Mouse (Mus musculus): ENCODE data around the gene Wwox. TPM values are rescaled to one million over a fixed set of nuclear protein-coding genes. Genes with fewer than 3 reads are reported as not detected.

The Wwox gene
- polyA plus RNA-seq, 1 experiment from 2014 or later = 14.0 TPM

GRCm38 (mm10) chr8:114507404-114507803 lies 67.9 kb downstream of the Wwox start:
- Histone ChIP-seq H3K9ac (ENCODE audit: low read length) (no peak overlapping the region), H3K4me2 (ENCODE audit: low read length) (no peak overlapping the region), H3K4me3 (ENCODE audit: low read depth, low read length) (no peak overlapping the region), H3K36me3 (ENCODE audit: control insufficient read depth, insufficient read depth, low read length) (no peaks in the 10 kb centered on the region), H3K4me1 (replicated peaks; ENCODE audit: control insufficient read depth, insufficient read depth, low read length) (peaks cover 24% of the 10 kb centered on the region), H3K9me3 (ENCODE audit: control insufficient read depth, low read length) (no peaks in the 10 kb centered on the region), H3K27ac (ENCODE audit: low read depth) (no peak overlapping the region), H3K27me3 (replicated peaks; ENCODE audit: control insufficient read depth, insufficient read depth, low read length) (no peaks in the 10 kb centered on the region)
- 83% methylated on average over 7 of the region's 7 CpGs for WGBS
- ATAC-seq (replicated peaks; ENCODE audit: low FRiP score, low TSS enrichment, low read depth) (no peak), DNase-seq (ENCODE audit: low spot score) (no peak)

DNA sequence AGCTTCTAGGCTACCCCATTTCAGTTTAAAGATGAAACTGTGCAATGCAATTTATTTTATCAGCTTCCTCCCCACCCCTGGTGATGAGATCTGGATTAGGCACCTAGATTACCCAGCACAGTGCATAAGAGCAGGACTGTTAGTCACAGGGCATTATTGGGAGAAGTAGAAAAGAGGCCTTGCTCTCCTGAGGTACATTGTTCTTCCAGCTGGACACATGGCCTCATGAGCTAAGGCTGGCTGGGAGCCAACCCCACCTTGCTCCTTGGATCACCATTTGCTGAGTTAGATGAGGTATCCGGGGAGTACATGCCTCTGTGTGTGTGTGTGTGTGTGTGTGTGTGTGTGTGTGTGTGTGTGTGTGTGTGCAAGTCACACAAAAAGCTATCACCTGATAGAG lies 70.8 kb downstream of the Wwox start:
- Histone ChIP-seq H3K27me3 (replicated peaks; ENCODE audit: control insufficient read depth, insufficient read depth, low read length) (no peaks in the 10 kb centered on the region), H3K4me2 (ENCODE audit: low read length) (no peak overlapping the region), H3K27ac (ENCODE audit: low read depth) (no peak overlapping the region), H3K4me3 (ENCODE audit: low read depth, low read length) (no peak overlapping the region), H3K36me3 (ENCODE audit: control insufficient read depth, insufficient read depth, low read length) (no peaks in the 10 kb centered on the region), H3K4me1 (replicated peaks; ENCODE audit: control insufficient read depth, insufficient read depth, low read length) (peaks cover 14% of the 10 kb centered on the region), H3K9me3 (ENCODE audit: control insufficient read depth, low read length) (no peaks in the 10 kb centered on the region), H3K9ac (ENCODE audit: low read length) (no peak overlapping the region)
- WGBS = 53% methylated on average over 1 of the region's 1 CpGs
- DNase-seq (ENCODE audit: low spot score) = no peak
- no peak for ATAC-seq (replicated peaks; ENCODE audit: low FRiP score, low TSS enrichment, low read depth)

GRCm38 (mm10) chr8:114512075-114512935 lies 72.8 kb downstream of the Wwox start:
- H3K27ac ChIP-seq (ENCODE audit: low read depth) = no peak overlapping the region
- WGBS = 58% methylated on average over 26 of the region's 26 CpGs
- no peak overlapping the region for H3K9ac ChIP-seq (ENCODE audit: low read length)
- H3K4me2 ChIP-seq (ENCODE audit: low read length) = no peak overlapping the region
- no peak for DNase-seq (ENCODE audit: low spot score)
- H3K4me3 ChIP-seq (ENCODE audit: low read depth, low read length) = no peak overlapping the region
- H3K4me1 ChIP-seq (replicated peaks; ENCODE audit: control insufficient read depth, insufficient read depth, low read length) = 0 out of 2 replicates have a peak, but pooled peaks cover 5% of the 10 kb centered on the region
- H3K9me3 ChIP-seq (ENCODE audit: control insufficient read depth, low read length) = no peaks in the 10 kb centered on the region
- H3K27me3 ChIP-seq (replicated peaks; ENCODE audit: control insufficient read depth, insufficient read depth, low read length) = no peaks in the 10 kb centered on the region
- ATAC-seq (replicated peaks; ENCODE audit: low FRiP score, low TSS enrichment, low read depth) = no peak
- H3K36me3 ChIP-seq (ENCODE audit: control insufficient read depth, insufficient read depth, low read length) = no peaks in the 10 kb centered on the region

GRCm38 (mm10) chr8:114514692-114515091 lies 75.2 kb downstream of the Wwox start:
- Histone ChIP-seq H3K4me3 (ENCODE audit: low read depth, low read length) (no peak overlapping the region), H3K9me3 (ENCODE audit: control insufficient read depth, low read length) (no peaks in the 10 kb centered on the region), H3K4me1 (replicated peaks; ENCODE audit: control insufficient read depth, insufficient read depth, low read length) (0 out of 2 replicates have a peak, but pooled peaks cover 5% of the 10 kb centered on the region), H3K27me3 (replicated peaks; ENCODE audit: control insufficient read depth, insufficient read depth, low read length) (no peaks in the 10 kb centered on the region), H3K9ac (ENCODE audit: low read length) (no peak overlapping the region), H3K4me2 (ENCODE audit: low read length) (no peak overlapping the region), H3K27ac (ENCODE audit: low read depth) (no peak overlapping the region), H3K36me3 (ENCODE audit: control insufficient read depth, insufficient read depth, low read length) (no peaks in the 10 kb centered on the region)
- WGBS = 79% methylated on average over 11 of the region's 11 CpGs
- no peak for ATAC-seq (replicated peaks; ENCODE audit: low FRiP score, low TSS enrichment, low read depth)
- no peak for DNase-seq (ENCODE audit: low spot score)

- H3K36me3 ChIP-seq (ENCODE audit: control insufficient read depth, insufficient read depth, low read length) = no peaks in the 10 kb centered on the region
- no peak for ATAC-seq (replicated peaks; ENCODE audit: low FRiP score, low TSS enrichment, low read depth)
- 89% methylated on average over 2 of the region's 2 CpGs for WGBS
- no peak for DNase-seq (ENCODE audit: low spot score)
- no peaks in the 10 kb centered on the region for H3K4me1 ChIP-seq (replicated peaks; ENCODE audit: control insufficient read depth, insufficient read depth, low read length)
- no peak overlapping the region for H3K4me3 ChIP-seq (ENCODE audit: low read depth, low read length)
- no peaks in the 10 kb centered on the region for H3K9me3 ChIP-seq (ENCODE audit: control insufficient read depth, low read length)
- no peak overlapping the region for H3K4me2 ChIP-seq (ENCODE audit: low read length)
- no peaks in the 10 kb centered on the region for H3K27me3 ChIP-seq (replicated peaks; ENCODE audit: control insufficient read depth, insufficient read depth, low read length)
- H3K27ac ChIP-seq (ENCODE audit: low read depth) = no peak overlapping the region
- no peak overlapping the region for H3K9ac ChIP-seq (ENCODE audit: low read length)
These were observed 83.6 kb downstream of the Wwox start for GRCm38 (mm10) chr8:114523061-114523460.

GRCm38 (mm10) chr8:114526626-114527267 lies 87.3 kb downstream of the Wwox start:
- DNase-seq (ENCODE audit: low spot score) (no peak), ATAC-seq (replicated peaks; ENCODE audit: low FRiP score, low TSS enrichment, low read depth) (no peak)
- Histone ChIP-seq H3K27me3 (replicated peaks; ENCODE audit: control insufficient read depth, insufficient read depth, low read length) (no peaks in the 10 kb centered on the region), H3K9ac (ENCODE audit: low read length) (no peak overlapping the region), H3K9me3 (ENCODE audit: control insufficient read depth, low read length) (no peaks in the 10 kb centered on the region), H3K36me3 (ENCODE audit: control insufficient read depth, insufficient read depth, low read length) (no peaks in the 10 kb centered on the region), H3K4me3 (ENCODE audit: low read depth, low read length) (no peak overlapping the region), H3K4me2 (ENCODE audit: low read length) (no peak overlapping the region), H3K4me1 (replicated peaks; ENCODE audit: control insufficient read depth, insufficient read depth, low read length) (no peaks in the 10 kb centered on the region), H3K27ac (ENCODE audit: low read depth) (no peak overlapping the region)
- 88% methylated on average over 15 of the region's 15 CpGs for WGBS

- no peak for ATAC-seq (replicated peaks; ENCODE audit: low FRiP score, low TSS enrichment, low read depth)
- Histone ChIP-seq H3K36me3 (ENCODE audit: control insufficient read depth, insufficient read depth, low read length) (no peaks in the 10 kb centered on the region), H3K4me3 (ENCODE audit: low read depth, low read length) (no peak overlapping the region), H3K27me3 (replicated peaks; ENCODE audit: control insufficient read depth, insufficient read depth, low read length) (no peaks in the 10 kb centered on the region), H3K4me1 (replicated peaks; ENCODE audit: control insufficient read depth, insufficient read depth, low read length) (no peaks in the 10 kb centered on the region), H3K9ac (ENCODE audit: low read length) (no peak overlapping the region), H3K9me3 (ENCODE audit: control insufficient read depth, low read length) (no peaks in the 10 kb centered on the region), H3K27ac (ENCODE audit: low read depth) (no peak overlapping the region), H3K4me2 (ENCODE audit: low read length) (no peak overlapping the region)
- DNase-seq (ENCODE audit: low spot score) = no peak
- 61% methylated on average over 12 of the region's 12 CpGs for WGBS
These were observed 88.3 kb downstream of the Wwox start for GRCm38 (mm10) chr8:114527648-114528221.

- Histone ChIP-seq H3K27me3 (replicated peaks; ENCODE audit: control insufficient read depth, insufficient read depth, low read length) (no peaks in the 10 kb centered on the region), H3K4me3 (ENCODE audit: low read depth, low read length) (no peak overlapping the region), H3K4me1 (replicated peaks; ENCODE audit: control insufficient read depth, insufficient read depth, low read length) (no peaks in the 10 kb centered on the region), H3K27ac (ENCODE audit: low read depth) (no peak overlapping the region), H3K4me2 (ENCODE audit: low read length) (no peak overlapping the region), H3K9ac (ENCODE audit: low read length) (no peak overlapping the region), H3K9me3 (ENCODE audit: control insufficient read depth, low read length) (no peaks in the 10 kb centered on the region), H3K36me3 (ENCODE audit: control insufficient read depth, insufficient read depth, low read length) (no peaks in the 10 kb centered on the region)
- 85% methylated on average over 10 of the region's 10 CpGs for WGBS
- no peak for DNase-seq (ENCODE audit: low spot score)
- no peak for ATAC-seq (replicated peaks; ENCODE audit: low FRiP score, low TSS enrichment, low read depth)
These were observed 90.1 kb downstream of the Wwox start for GRCm38 (mm10) chr8:114529581-114529980.
